Mouse (Mus musculus) erythroblast, embryonic 14.5 days (primary cell): ENCODE measurements around the gene Coro2a.

ENCODE experiments used
- GATA1 ChIP-seq: IDR thresholded peaks from 2 replicates; pipeline ENCODE4 v1.6.1; 2012; ENCODE audit warnings: low read length, inconsistent platforms, mixed read lengths
- TAL1 ChIP-seq: IDR thresholded peaks from 3 replicates; pipeline ENCODE4 v1.6.1; 2012; ENCODE audit warnings: low read length, inconsistent platforms, mixed read lengths

DNA sequence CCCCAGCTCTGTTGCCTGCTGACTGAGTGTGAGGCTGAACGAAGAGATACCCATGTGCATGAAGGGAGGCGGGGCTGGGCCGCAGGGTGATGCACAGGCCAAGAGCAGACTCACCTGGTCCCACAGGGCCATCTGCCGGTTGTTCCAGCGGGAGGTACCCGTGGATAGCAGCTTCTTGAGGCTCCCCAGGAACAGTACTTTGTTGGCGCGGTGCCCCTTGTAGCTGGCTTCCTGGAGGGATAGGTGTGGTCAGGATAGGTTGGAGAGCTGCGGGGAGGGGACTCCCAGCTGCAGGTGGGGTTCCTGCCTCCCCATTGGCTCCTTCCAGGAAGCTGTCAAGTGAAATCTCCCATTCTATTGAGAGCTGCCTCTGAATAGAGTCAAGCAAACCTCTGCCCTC, 56.5 kb downstream of the Coro2a start:
- TF ChIP-seq TAL1 = no peak
- no peak for TF ChIP-seq GATA1
